Mouse (Mus musculus) thymus, adult 18-20 months (tissue): ENCODE data around the gene Naxd.

ENCODE experiments used
- DNase-seq, 2 experiments: peaks; one replicate each; pipeline ENCODE4 v3.0.0; 2022; ENCODE audit warnings: mixed read lengths in 2 of 2

Gene Naxd

DNA sequence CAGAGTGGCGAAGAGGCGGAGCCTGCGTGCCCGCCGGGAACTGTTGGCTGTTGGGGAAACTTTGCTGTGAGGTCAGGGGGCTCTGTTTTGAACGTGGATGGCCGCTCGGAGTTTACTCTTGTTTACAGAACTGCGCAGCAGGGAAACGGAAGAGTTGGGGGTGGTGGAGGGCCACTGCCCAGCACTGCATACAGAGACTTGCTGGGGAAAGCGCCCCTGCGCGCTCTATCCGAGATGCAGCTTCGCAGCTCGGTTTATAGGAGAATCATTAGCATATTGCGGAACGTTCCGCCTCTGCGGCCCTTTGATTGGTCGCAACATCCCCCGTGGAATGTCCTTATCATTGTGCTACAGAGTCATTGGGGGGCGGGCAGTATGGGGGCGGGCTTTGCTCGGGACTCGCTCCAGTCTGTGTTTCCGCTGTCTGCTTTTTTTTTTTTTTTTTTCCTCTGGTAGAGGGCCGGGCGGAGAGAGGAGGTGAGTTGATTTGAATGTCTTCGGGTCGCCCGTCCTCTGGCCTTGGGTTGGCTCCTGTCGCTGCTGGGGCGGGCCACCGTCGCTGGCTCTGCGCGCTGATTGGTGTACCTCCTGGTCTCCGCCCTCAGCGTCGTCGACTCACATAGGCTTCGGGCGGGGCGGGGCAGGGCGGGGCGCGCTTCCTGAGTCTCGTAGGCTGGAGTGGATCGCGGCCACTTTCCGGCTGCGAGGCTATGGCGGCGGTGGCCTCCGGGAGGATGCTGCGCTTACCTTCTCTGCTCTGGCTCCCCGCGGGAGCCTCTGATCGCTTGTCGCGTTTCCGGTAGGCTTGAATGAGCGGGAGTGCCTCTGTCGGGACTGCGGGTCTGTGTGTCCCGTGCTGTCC lies 60.7 kb downstream of the Naxd start:
- peak; percentile 96 to 98 for DNase-seq

DNA sequence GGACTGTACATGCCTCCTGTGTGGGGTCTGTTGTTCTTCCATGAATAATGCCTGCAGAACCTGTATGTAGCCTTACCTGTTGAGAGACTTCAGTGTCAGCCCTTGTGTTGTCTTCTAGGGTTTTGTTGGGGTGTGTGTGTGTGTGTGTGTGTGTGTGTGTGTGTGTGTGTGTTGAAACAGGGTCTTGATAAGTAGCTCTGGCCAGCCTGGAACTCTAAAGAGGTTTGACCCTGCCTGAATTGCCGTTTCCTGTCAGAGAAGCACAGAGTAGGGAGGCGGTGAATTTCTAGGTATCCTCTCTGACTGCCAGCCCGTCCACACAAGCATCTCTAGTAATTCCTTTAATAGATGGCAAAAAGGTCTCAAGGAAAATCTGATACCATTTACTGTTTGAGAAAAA lies 62.2 kb downstream of the Naxd start:
- no peak for DNase-seq

DNA sequence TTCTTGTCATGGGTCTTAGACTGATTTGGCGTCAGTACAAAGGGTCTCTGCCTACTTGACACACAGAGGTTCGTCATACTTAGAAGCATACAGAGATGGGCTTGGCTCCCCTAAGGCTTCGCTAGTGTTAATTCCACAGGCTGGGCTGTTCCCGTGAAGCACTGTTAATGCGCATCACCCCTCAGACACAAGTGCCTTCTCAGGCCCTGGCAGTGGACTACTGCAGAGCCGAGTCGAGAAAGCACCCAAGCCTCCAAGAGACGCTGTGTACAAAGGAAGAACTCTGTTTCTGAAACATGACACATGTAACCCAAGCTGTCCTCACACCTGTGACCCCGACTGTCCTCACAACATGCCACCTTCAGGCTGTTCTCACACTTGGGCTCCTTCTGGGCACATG lies 62.9 kb downstream of the Naxd start:
- DNase-seq = no peak

DNA sequence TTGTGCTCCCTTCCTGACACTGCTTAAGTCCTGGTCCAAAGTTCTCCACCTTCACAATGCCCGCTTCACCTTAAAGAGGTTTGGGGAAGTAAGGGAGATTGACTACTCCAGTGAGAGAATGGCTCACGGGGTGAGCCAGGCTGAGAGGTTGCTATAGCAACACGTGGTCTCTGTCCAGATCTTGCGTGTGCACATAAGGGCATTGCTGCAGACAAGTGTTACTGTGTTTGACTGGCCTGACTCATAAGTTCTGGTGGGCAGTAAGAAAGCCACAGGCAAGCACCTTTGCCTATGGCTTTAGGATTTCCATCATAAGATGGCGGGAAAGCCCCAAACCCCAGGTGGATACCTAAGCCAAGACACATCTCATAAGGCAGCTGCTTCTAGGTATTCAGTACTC lies 66.9 kb downstream of the Naxd start:
- DNase-seq = no peak
